ENCODE assay signal across 14 mouse cellular contexts in genomic region chrX:130423134-130423533, GRCm38 (mm10).
"Had no signal": no experiment of that assay in that cellular context is flagged by ENCODE, and none has a peak within 500 bp of the region (broad histone marks: within the 10 kb centered on the region; RNA-seq: fewer than 3 reads in every experiment).

No protein-coding gene starts in this region.

- ATAC-seq: liver, postnatal 0 days had no signal

- DNase-seq: kidney, postnatal 25 days; layer of hippocampus, postnatal 36 days; liver, embryonic 13.5 days; liver, postnatal 0 days; midbrain, embryonic 14.5 days; right cerebral cortex, postnatal 4 days; spleen, adult 18-20 months; thymus, adult 2 months; thymus, postnatal 25 days had no signal

- H3K27me3 ChIP-seq: limb, embryonic 15.5 days; liver, embryonic 13.5 days; lung, embryonic 15.5 days; neural tube, embryonic 12.5 days had no signal

- H3K27ac ChIP-seq: limb, embryonic 15.5 days; liver, embryonic 13.5 days; lung, embryonic 15.5 days; midbrain, embryonic 10.5 days; neural tube, embryonic 12.5 days had no signal

- H3K4me2 ChIP-seq: limb, embryonic 15.5 days; liver, embryonic 13.5 days; lung, embryonic 15.5 days; neural tube, embryonic 12.5 days had no signal

- H3K9me3 ChIP-seq: limb, embryonic 15.5 days; liver, embryonic 13.5 days; lung, embryonic 15.5 days; midbrain, embryonic 10.5 days; neural tube, embryonic 12.5 days had no signal

- H3K4me1 ChIP-seq: limb, embryonic 15.5 days; liver, embryonic 13.5 days; lung, embryonic 15.5 days; midbrain, embryonic 10.5 days; neural tube, embryonic 12.5 days had no signal

- H3K4me3 ChIP-seq: limb, embryonic 15.5 days; liver, embryonic 13.5 days; lung, embryonic 15.5 days; midbrain, embryonic 10.5 days; myocyte; neural tube, embryonic 12.5 days had no signal

- H3K36me3 ChIP-seq: limb, embryonic 15.5 days; liver, embryonic 13.5 days; lung, embryonic 15.5 days; midbrain, embryonic 10.5 days; neural tube, embryonic 12.5 days had no signal

- H3K9ac ChIP-seq: limb, embryonic 15.5 days; liver, embryonic 13.5 days; liver, postnatal 0 days; lung, embryonic 15.5 days; neural tube, embryonic 12.5 days had no signal
